28 mouse cellular contexts compared by ENCODE assay signal in genomic region chr4:125305766-125306165, GRCm38 (mm10).
"Had no signal": no experiment of that assay in that cellular context is flagged by ENCODE, and none has a peak within 500 bp of the region (broad histone marks: within the 10 kb centered on the region; RNA-seq: fewer than 3 reads in every experiment).

No protein-coding gene starts in this region.

- ATAC-seq: forebrain, embryonic 13.5 days; forebrain, embryonic 14.5 days; forebrain, embryonic 15.5 days; forebrain, embryonic 16.5 days; forebrain, postnatal 0 days had no signal

- H3K4me3 ChIP-seq: embryonic facial prominence, embryonic 10.5 days; embryonic facial prominence, embryonic 12.5 days; embryonic facial prominence, embryonic 13.5 days; embryonic facial prominence, embryonic 15.5 days; erythroblast, embryonic 14.5 days; forebrain, embryonic 10.5 days; forebrain, embryonic 12.5 days; forebrain, embryonic 13.5 days; forebrain, embryonic 15.5 days; gastrocnemius, adult 2 months; heart, adult 2 months had no signal

- DNase-seq: cerebellum, adult 8-10 months; cerebellum, adult 9-10 months; cerebellum, adult 9-11 months; cerebellum, postnatal 10 days; cerebellum, postnatal 14 days; cerebellum, postnatal 25 days; cerebellum, postnatal 36 days; embryo, embryonic 11 days; forebrain, postnatal 0 days; gastrocnemius, adult 2 months; gastrocnemius, postnatal 10 days; gastrocnemius, postnatal 14 days; gastrocnemius, postnatal 25 days; gastrocnemius, postnatal 36 days; heart, adult 11 months; heart, adult 18-20 months; heart, adult 2 months had no signal

- H3K27ac ChIP-seq: embryonic facial prominence, embryonic 10.5 days; embryonic facial prominence, embryonic 12.5 days; embryonic facial prominence, embryonic 13.5 days; embryonic facial prominence, embryonic 15.5 days; forebrain, embryonic 10.5 days; forebrain, embryonic 12.5 days; forebrain, embryonic 13.5 days; forebrain, embryonic 15.5 days; gastrocnemius, adult 2 months; heart, adult 2 months had no signal
